Mouse (Mus musculus) natural killer cell, adult 2 months (primary cell): Measurements from ENCODE around the gene Arl15.

Experiments used
- DNase-seq, 2 experiments: peaks; one replicate each; pipeline ENCODE4 v3.0.0; 2022; ENCODE audit warnings: low spot score in 2 of 2

The Arl15 gene

DNA sequence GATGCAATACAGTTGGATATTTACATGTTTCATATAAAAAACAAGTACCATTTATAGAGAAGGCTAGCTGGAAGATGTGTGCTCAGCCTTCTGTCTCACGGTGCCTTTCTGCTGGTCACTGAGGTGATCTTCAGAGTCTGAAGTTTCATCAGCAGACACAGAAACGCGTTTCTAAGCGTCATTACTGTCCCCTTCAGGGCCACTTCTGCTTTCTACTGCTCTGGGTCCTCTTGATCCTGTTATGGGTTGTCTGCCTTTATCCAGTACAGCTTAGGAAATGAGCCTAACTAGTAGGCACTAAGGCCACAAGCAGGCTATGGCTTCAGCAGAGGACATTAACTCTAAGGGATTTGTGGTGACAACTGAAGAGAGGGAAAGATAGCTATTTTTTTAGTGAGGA, 5.9 kb downstream of the Arl15 start:
- no peak for DNase-seq

DNA sequence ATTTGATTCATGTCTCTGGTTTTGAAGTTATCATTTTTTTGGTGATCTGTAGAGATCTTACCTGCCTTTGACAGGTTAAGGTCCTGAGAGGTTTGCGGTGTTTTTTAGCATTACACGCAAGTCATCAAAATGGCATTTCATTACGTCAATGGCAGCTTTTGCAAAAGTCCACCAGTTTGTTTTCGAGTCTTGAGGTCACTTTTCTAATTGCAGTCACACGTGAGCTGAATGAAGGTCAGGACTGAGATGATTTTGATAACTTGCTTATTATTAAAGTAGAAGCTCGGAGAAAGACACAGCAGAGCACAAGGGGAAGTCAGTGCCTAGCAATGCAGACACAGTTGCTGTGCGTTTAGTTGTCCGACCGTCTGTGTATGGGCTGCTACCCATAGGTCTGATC, 8.3 kb downstream of the Arl15 start:
- DNase-seq = no peak

DNA sequence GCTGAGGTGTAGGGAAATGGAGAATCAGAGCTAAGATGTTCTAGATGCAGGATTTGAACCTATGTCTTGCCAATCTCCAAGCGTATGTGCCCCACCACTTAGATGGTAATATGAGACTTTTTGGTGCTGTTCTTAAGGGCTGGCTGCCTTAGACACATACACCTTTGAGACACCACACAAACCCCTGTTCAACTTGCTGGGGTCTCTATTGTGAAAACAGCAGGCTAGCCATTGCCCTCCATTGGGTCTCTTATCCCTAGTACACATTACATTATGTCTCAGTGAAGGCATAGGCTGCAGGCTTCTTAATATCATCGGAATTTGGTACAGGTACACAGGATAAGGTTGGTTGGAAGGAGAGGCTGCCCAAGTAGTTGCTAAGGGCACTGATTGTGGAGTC, 16.8 kb downstream of the Arl15 start:
- DNase-seq = no peak

DNA sequence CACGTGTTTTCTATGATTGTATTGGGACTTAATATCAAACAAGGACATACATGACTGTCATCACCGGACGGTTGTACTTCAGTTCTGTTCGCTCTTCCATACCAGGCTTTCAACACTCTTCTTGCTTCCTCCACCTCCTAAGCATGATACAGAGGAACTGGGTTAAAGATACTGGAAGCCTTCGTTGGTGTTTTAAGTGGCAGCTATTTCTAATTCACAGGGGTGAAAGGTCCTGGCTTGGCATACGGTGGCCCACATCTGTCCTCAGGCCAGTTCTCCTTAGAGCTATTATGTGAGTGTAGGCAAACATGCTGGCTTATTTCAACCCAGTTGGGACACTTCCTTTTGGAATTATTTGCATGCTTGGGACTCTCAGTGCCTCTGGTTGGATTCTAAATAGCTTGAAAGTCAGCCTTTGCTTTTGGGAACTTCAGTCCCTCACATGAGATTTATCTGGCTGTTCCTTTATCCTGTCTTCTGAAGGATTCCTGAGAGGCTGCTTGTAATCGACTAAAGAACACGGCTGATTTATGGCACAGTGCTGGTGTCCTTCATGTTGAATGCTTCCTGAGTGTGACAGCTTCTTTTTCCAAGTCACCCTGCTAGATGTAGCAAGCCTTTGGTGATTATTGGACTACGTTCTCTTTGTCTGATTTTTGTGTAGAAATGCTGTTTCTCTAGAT, 17.7 kb downstream of the Arl15 start:
- no peak for DNase-seq

DNA sequence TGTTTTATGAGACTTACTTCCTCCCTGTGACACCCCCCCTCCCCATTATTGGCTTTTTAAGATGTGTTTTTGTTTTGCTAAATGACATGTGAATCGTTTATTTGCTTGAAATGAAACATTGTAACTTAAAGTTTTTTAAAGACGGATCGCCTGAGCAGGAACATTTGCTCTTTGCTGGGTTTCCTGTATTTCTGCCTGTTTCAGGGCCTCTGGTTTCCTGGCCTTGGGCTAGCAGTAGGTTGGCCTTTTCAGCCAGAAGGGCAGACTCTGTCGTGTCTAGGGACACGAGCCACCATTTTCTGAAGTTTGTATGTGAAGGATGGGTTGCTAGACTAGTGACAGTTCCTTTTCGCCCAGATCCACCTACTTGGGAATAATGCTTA, 18.3 kb downstream of the Arl15 start:
- DNase-seq = no peak

DNA sequence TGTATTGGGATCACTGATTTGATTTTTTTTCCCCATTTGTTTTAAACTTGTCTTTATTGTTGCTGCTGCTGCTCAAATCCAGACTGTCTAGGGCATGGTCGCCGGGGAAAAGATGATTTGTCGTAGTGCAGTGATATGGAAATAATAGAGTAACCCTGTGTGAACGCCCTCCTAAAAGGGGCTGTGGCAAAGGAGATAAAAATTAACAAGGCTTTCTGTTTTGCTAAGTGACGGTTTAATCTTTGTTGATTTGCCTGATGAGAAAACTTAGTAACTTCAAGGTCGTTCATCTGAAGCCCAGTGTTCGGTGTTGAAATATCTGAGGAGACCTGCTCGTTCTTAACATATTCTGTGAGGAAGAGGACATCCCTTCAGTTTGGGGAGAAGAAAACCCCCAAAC, 19.8 kb downstream of the Arl15 start:
- DNase-seq = no peak

DNA sequence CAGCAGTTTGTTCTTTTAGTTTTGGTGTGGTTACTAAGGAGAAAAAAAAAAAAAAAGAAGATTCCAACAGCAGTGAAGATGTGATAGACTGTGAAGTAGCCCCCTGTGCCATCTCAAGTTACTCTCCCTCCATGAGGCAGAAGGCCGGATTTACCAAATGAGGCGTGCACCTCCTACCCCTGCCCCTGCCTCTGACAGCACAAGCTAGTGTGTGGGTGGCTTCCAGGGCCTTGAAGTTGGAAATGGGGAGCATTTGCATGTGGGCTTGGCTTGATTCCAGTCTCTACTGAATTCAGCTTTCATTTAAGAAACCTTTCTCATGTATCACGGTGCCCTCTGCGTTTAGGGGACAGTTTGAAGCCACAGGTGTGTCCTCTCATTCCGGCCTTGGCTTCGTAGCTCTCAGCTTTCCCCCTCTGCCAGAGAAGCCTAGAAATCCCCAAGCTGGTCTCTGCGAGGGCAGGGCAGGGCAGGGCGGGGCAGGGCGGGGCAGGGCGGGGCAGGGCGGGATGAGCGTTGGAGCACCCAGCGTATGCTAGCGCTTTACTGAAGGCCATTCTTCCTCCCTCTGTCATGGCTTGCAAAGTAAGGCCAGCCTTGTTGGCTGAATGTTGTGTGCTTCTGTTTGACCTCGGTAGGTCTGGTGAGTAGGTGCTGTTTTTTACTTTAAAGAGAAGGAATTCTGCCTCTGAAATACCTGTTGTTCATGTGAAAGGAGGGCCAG, 21.6 kb downstream of the Arl15 start:
- no peak for DNase-seq

DNA sequence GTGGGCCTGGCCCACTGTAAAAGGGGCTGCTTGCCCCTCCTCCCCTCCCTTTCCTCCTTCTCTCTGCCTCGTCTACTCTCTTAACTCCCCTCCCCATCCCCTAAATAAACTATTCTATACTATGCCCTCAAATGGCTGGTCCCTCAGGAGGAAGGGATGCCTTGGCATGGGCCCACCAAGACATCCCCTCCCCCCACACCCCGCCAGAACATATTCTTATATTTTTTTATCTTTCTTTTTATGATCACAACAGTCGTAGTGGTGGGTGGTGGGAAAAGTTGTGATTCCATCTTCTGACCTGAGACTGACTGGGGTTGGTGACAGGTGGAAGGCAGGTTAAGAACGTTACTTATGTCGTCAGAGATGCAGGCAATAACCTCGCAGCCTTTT, 22.1 kb downstream of the Arl15 start:
- no peak for DNase-seq

DNA sequence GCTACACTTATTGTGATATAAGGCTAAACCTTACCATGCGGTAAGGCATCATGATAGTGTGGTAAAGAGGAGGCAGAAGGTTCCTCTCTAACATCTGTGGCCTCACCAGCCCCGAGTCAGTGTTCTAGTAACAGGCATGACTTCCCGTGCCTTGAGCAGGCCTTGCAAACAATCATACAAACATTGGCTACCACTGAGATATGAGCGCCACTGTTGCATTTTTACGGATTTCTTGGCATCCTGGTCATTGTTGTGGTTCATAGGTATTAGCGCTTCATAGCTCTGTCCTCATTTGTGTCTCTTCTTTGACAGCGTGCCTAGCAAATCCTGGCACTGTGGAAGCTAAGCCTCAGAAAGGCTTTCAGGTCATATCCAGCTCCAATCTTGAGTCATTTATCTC, 24.7 kb downstream of the Arl15 start:
- no peak for DNase-seq

DNA sequence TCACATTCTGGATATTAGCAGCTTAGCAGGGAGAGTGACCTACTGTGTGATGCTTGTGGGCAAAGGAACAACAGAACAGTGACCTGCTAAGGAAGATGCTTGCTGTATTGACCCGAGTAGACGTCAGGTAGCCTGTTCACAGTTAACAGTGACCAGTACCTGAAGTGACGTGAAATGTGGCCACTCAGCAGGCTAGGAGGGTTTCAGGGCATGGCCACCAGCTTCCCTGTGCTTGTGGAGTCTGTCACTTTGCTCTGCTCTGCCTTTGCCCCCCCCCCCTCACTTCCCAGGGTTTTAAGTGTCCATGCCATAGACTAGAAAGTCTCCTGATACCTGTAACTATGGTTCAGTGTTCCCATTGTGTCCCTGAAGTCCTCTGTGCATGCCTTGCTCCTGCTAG, 25.9 kb downstream of the Arl15 start:
- no peak for DNase-seq

DNA sequence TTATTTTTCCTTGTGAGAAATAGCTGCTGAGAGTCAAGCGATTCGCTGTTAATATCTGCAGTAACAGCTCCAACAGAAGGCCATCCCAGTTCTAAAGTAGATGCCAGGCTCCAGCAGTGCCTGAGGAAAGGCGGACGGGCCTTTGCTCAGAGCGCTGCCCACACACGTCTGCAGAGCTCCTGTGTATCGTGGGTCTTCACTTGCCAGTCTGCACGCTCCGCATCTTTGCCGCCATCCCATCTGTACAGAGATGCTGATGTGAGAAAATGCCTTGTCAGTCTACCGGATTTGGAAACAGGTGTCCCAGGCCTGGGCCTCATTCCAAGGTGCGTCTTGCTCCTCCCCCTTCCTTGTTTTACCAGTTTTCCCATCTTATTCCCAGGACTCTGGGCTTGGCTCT, 27.6 kb downstream of the Arl15 start:
- DNase-seq = no peak

DNA sequence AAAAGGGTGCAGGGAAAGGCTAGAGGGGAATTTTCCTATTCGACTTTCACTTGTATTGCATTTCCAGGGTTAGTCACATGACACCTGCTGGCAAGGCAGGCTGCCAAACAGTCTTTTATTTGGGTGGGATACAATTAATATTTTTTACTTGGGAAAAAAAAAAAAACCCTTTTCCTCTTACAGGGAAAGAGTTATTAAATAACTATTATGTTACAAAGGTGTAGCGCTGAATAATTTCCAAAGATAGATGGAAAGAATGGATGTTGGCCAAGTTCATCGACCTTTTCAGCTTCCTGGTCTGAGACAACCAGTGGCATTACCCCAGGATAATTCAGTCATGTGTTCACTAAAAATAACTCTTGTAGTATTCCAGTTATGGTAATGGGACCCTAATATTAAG, 29.7 kb downstream of the Arl15 start:
- DNase-seq = no peak

DNA sequence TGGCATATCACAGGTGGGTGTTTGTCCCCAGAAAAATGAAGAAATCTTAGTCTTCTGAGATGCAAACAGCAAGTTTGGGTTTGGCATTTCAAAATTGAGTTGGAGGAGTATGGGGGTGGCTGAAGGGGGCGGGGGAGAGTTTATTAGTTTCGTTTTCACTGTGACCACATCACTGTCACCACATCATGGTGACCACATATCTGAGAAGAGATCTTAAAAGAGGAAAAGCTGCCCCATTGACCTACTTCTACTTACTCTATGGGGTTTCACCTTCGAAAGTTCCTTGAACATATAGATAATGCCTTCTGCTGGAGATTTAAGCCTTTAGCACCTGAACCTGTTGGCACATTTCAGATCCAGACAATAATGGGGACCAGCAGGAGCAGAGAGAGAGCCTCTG, 34.3 kb downstream of the Arl15 start:
- DNase-seq = peak; percentile 11 to 56

DNA sequence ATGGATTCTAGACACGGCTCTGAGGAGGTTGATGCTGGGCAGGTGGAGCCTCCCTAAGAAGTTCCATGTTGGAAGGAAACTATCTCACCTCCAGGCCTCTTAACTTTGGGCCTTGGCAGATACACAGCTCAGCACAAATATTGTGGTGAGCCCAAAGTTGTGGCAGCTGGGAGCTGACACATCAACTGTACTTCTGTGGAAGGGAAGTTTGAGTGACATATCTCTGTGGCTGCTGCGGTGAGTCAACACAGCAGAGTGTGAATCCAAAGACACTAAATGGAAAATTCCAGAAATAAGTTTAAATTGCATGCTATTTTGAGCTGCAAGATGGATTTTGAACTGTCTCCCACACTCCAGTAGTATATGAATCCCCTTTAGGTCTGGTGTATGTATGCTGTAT, 34.8 kb downstream of the Arl15 start:
- DNase-seq = peak; percentile 5 to 34

DNA sequence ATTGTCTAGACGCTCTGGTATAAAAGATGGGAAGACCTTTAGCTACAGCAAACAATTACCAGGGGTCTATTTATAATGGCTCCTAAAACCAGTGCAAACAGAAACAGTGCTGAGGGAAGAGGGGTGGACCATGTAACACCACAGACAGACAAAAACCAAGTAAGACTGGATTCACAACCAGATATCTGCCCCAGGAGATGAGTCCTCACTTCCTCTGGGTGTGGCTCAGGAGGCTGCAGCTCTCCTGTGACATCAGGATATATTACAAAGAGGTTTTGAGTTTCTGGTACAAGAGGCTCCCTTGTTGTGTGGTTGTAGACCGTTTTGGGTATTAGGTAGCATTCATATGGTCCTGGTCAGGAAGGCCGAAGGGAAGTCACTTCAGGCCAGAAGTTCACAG, 36.5 kb downstream of the Arl15 start:
- DNase-seq = no peak

DNA sequence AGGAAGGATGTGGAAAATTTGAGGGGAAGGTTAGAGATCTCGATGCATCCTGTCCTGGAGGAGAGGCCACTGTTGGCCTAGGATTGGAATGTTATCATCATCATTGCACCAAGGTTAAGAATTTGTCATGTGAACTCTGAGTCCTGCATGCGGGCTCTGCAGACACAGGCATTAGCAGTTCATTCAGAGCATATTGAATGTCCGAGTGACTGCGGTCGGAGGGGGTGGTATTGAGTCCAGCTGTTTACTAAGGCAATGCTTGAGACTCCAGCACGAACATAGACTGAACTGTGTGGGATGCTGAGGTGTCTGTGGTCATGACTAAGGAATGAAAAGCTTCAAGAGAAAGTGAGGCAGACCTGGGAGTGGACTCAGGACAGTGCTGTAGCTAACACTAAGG, 38.6 kb downstream of the Arl15 start:
- DNase-seq = no peak

DNA sequence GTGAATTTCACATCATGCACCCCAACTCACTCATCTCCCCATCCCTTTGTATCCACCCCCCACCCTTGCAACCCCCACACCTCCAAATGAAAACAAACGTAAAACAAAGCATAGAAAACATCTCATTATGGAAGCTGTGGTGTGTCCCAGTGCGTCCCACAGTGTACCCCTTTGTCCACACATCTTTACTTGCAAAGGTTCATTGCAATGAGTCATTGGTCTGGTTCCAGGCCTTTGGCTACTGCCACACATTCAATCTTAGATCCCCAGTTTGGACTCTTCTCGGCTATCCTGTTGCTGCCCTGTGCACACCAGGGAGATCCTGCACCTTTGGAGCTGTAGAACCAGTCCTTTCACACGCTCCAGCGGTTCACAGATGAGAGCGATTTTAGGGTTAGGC, 41.6 kb downstream of the Arl15 start:
- DNase-seq = no peak

DNA sequence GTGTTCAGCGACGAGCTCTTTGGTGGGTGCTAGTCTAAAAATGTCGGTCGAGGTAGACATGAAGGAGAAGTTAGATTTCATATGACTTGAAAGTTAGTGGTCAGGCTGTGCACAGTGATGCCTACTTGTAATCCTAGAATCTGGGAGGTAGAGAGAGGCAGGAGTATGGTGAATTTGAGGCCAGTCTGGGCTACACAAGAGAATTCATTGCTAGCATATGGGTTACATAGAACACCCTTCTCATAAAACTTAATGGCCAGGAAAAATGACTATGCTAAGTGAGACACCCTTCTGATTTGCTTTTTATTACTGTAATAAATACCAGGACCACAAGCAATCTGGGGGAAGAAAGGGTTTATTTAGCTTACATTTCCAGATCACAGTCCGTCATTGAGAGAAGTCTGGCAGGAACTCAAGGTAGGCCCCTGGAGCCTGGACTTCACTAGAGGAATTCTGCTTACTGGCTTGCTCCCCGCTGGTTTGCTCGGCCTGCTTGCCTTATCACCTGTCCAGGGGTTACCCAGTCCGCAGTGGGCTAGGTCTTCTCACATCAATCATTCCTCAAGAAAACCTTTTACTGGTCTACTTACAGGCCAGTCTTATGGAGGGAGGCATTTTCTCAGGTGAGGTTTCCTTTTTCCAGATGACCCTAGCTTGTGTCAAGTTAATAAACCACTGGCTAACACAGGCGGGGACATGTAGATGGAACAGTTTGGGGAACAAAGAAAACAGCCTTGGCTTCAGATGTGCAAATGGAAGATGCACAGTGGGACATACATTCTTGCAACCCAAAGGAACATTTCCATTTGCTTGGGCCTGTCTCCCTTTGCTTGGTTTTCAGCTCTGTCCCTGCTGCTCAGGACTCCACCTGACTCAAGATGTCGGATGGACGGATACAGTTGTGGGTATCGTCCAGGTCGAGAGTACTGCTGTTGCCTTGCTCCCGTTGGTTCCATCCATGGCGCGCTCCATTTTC, 44.6 kb downstream of the Arl15 start:
- no peak for DNase-seq

DNA sequence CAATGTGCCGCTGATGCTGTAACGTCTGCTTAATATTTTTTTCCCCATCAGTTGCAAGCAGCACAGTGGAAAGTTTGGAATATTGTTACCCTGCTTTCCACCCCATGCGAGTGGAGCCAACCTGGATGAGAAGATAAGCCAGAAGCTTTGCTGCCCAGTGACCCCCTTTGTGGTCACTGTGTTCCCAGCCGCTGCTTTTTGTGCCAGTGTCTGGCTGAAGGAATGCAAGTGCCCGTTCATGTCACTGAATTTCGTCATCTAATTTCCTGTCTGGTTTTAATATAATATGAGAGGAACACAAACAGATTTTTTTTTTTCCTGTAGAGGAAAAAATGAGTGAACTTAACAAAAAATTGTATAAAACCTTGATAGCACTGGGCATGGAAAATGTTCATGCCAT, 46.1 kb downstream of the Arl15 start:
- DNase-seq = no peak

DNA sequence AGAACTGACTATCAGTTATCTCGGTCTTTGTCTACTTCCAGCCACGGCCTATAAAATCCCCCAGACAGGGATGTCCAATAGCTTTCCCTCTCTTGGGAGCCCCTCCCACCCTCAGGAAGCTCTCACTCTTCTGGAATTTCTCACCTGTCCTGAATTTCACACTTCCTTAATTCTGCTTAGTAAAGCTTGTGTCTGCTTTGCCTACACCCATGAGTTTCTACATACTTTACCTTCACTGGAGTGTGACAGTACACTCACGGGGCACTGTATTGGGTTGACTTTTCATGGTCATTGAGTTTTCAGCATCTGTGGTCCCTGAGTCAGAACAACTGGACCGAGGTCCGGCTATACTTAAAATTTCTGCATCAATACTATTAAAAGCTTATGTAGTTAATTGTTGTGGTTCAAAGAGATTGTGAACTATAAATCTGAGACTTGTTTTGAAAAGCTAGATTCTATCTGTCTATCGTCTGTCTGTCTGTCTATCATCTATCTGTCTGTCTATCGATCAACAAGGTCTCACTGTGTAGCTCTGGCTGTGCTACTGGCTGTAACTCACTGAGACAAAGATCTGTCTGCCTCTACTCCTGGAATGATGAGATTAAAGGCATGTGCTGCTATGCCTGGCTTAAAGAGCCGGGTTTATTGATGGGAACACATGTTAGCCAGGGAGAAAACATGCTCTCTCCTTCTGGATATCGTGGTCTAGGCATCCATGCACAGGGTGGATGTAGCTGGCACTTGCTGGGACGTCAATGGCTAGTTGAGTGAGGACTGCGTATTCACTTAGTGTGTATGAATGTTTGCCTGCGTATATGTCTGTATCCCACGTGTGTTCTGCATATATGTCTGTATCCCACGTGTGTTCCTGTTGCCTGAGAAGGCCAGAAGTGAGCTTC, 48.4 kb downstream of the Arl15 start:
- DNase-seq = no peak

DNA sequence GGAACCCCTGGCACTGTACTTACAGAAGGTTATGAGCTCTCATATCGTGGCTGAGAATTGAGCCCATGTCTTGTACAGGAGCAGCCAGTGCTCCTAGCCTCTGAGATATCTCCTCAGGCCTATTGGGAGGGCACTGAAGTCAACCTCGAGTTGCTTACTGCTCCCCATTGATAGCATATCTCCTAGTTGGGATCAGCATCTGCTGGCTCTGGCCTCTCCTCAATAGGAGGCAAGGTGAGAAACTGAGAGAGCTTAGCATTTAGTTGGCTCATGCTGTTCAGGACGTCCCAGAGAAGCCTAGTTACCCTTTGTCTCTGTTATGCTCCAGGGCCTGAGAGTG, 49.0 kb downstream of the Arl15 start:
- DNase-seq = no peak

DNA sequence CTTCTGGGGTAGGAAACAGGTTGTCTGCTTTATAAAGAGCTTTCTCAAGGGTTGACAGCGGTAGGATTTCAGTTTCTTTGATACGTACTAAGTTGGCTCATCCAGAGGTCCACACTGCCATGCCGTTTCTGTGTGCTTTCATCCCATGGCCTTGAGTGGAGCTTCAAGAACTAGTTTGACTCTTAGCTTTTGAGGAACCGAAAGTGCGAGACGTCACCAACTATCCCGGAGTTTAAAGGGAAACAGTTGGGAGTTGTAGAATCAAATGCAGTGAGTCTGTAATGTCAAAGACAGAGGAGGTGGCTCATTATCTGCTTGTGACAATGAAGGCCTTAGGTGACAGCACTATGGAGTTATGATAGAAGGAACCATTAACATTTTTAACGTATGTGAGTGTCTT, 49.6 kb downstream of the Arl15 start:
- DNase-seq = no peak
